Mouse (Mus musculus) olfactory bulb, adult 2 months (tissue): ENCODE results near the gene Stx5a.

ENCODE experiments used
- CTCF ChIP-seq: fragments of 200-500 bp; IDR thresholded peaks from 2 replicates; pipeline ENCODE4 v1.5.1; 2012; ENCODE audit warnings: low read depth, mild to moderate bottlenecking, low read length, moderate library complexity; ENCODE audit not compliant: insufficient read depth
- POLR2A ChIP-seq: fragments of 200-500 bp; IDR thresholded peaks from 2 replicates; pipeline ENCODE4 v1.6.1; 2012; ENCODE audit warnings: mild to moderate bottlenecking, low read depth, low read length, moderate library complexity; ENCODE audit not compliant: insufficient read depth

GRCm38 (mm10) chr19:8747368-8747767 is 6.2 kb downstream of the Stx5a start:
- TF ChIP-seq POLR2A (no peak), CTCF (no peak)
